Mouse (Mus musculus) ES-Bruce4 (cell line): Measurements from ENCODE around the gene Dppa2. TPM values are rescaled to one million over a fixed set of nuclear protein-coding genes. Genes with fewer than 3 reads are reported as not detected.
A peak's percentile ranks its signal among the peaks of the same experiment; 100 is the strongest.

Source experiments
- H3K27ac ChIP-seq: 2 replicates; pipeline ENCODE4 v1.5.1; 2012; ENCODE audit warnings: low read length, inconsistent platforms; ENCODE audit not compliant: insufficient read depth
- H3K27me3 ChIP-seq: 2 replicates; pipeline ENCODE4 v1.6.1; 2012; ENCODE audit warnings: mild to moderate bottlenecking, low read length, inconsistent platforms; ENCODE audit not compliant: control insufficient read depth, poor library complexity, insufficient read depth, severe bottlenecking
- H3K36me3 ChIP-seq: 2 replicates; pipeline ENCODE4 v1.6.1; 2012; ENCODE audit warnings: inconsistent platforms, mild to moderate bottlenecking, low read length, moderate library complexity; ENCODE audit not compliant: control insufficient read depth, poor library complexity, insufficient read depth, severe bottlenecking
- H3K4me1 ChIP-seq: one replicate; pipeline ENCODE4 v1.8.1; 2011; ENCODE audit warnings: low read length; ENCODE audit not compliant: control insufficient read depth, insufficient read depth
- H3K4me3 ChIP-seq: 2 replicates; pipeline ENCODE4 v1.5.1; 2011; ENCODE audit warnings: low read depth, mild to moderate bottlenecking, low read length
- H3K9ac ChIP-seq: 2 replicates; pipeline ENCODE4 v1.6.1; 2012; ENCODE audit warnings: low read depth, mild to moderate bottlenecking, inconsistent platforms; ENCODE audit not compliant: poor library complexity, severe bottlenecking
- H3K9me3 ChIP-seq: replicated peaks from 2 replicates; pipeline ENCODE4 v1.6.1; 2012; ENCODE audit warnings: mild to moderate bottlenecking, low read length, inconsistent platforms; ENCODE audit not compliant: control insufficient read depth, poor library complexity, insufficient read depth, severe bottlenecking
- CTCF ChIP-seq: IDR thresholded peaks from one replicate; pipeline ENCODE4 v1.8.1; 2011; ENCODE audit warnings: low read depth, low read length
- EP300 ChIP-seq: IDR thresholded peaks from 2 replicates; pipeline ENCODE4 v1.6.1; 2011; ENCODE audit warnings: low read depth, low read length; ENCODE audit not compliant: insufficient read depth
- POLR2A ChIP-seq: IDR thresholded peaks from one replicate; pipeline ENCODE4 v1.8.1; 2011; ENCODE audit warnings: low read length; ENCODE audit not compliant: insufficient read depth
- polyA plus RNA-seq: library from polyadenylated mRNA; stranded (reverse); fragments of >200 nt; gene quantifications from 2 replicates; pipeline ENCODE4 v1.2.4, GENCODE M21; 2011; ENCODE audit warnings: low read depth; ENCODE audit not compliant: missing spikeins, insufficient read depth, insufficient read length

Dppa2 gene
- polyA plus RNA-seq, 1 experiment: 44.3 TPM

- Histone ChIP-seq H3K4me1 (no peaks in the 10 kb centered on the region), H3K27ac (no peak overlapping the region), H3K36me3 (no peaks in the 10 kb centered on the region), H3K9ac (no peak overlapping the region), H3K4me3 (no peak overlapping the region), H3K9me3 (no peaks in the 10 kb centered on the region), H3K27me3 (no peaks in the 10 kb centered on the region)
- TF ChIP-seq EP300: no peak
- TF ChIP-seq POLR2A: no peak
Measured at GRCm38 (mm10) chr16:48280883-48281282, 22.8 kb upstream of the Dppa2 start.

GRCm38 (mm10) chr16:48282801-48283200 is 20.9 kb upstream of the Dppa2 start:
- Histone ChIP-seq H3K4me1 (no peaks in the 10 kb centered on the region), H3K27ac (peak overlapping the region; percentile 77), H3K27me3 (no peaks in the 10 kb centered on the region)

GRCm38 (mm10) chr16:48283517-48283916 is 20.2 kb upstream of the Dppa2 start, which contains the start of gene Dppa4:
Dppa4 (plus strand) TSS chr16:48283733.
- Histone ChIP-seq H3K27ac (peak within 1 kb of the TSS; percentile 98), H3K9me3 (no peaks in the 10 kb centered on the region), H3K9ac (peak within 1 kb of the TSS; percentile 99), H3K27me3 (no peaks in the 10 kb centered on the region), H3K36me3 (peaks cover 10% of the 10 kb centered on the region), H3K4me3 (peak within 1 kb of the TSS; percentile 86), H3K4me1 (no peaks in the 10 kb centered on the region)
- TF ChIP-seq EP300 (no peak), POLR2A (no peak), CTCF (no peak)

More at GRCm38 (mm10) chr16:48282801-48283200, 20.9 kb upstream of the Dppa2 start:
- no peak overlapping the region for H3K4me3 ChIP-seq
- no peaks in the 10 kb centered on the region for H3K9me3 ChIP-seq
- TF ChIP-seq CTCF (no peak), EP300 (no peak), POLR2A (no peak)
- H3K36me3 ChIP-seq: peaks cover 4% of the 10 kb centered on the region
- peak overlapping the region; percentile 99; the same call in 1 of the 2 replicates for H3K9ac ChIP-seq

DNA sequence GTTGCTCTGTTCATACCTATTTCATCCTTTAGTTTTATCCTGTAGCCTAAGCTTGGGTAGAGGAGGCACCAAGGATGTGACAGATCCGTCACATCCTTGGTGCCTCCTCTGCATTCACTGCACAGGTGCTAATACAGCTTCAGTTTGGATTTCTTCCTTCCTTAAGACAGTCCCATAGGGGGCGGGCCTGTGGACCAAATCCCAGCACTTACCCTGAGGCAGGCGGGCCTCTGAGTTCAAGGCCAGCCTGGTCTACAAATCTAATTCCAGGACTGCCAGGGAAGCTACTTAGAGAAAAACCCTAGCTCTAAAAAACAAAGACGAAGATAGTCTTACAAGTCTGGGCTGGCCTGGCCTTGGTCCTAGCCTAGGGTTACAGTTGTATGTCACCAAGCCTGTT is 18.2 kb upstream of the Dppa2 start:
- Histone ChIP-seq H3K4me3 (no peak overlapping the region), H3K4me1 (no peaks in the 10 kb centered on the region), H3K27me3 (no peaks in the 10 kb centered on the region), H3K36me3 (peaks cover 30% of the 10 kb centered on the region), H3K9me3 (no peaks in the 10 kb centered on the region), H3K27ac (no peak overlapping the region; the same call in 1 of the 2 replicates), H3K9ac (peak overlapping the region; percentile 30; the same call in 1 of the 2 replicates)
- TF ChIP-seq POLR2A (no peak), CTCF (no peak), EP300 (no peak)

- TF ChIP-seq CTCF (no peak), POLR2A (no peak), EP300 (0 out of 2 replicates have a peak, but pooled peaks have one; percentile 8)
- Histone ChIP-seq H3K4me1 (peaks cover 2% of the 10 kb centered on the region), H3K36me3 (peaks cover 47% of the 10 kb centered on the region), H3K27me3 (no peaks in the 10 kb centered on the region), H3K27ac (peak overlapping the region; percentile 81), H3K4me3 (no peak overlapping the region), H3K9ac (no peak overlapping the region), H3K9me3 (no peaks in the 10 kb centered on the region)
Measured at GRCm38 (mm10) chr16:48297384-48298136, 6.1 kb upstream of the Dppa2 start.

DNA sequence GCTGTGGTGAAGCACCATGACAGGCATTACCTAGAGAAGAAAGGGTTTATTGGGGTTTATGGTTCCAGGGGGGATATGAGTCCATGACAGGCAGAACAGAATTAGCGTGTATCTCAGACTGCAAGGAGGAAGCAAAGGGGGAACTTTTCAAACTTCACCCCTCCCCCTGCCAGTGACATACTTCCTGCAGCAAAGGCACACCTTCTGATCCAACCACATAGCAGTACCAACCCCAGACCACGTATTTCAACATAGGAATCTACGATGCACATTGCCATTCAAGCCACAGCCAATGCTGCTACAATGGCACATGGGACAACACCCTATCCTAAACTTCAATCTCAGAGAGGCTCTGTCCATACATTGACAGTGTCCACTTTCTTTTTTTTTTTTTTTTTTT is 3.8 kb upstream of the Dppa2 start:
- no peaks in the 10 kb centered on the region for H3K9me3 ChIP-seq
- H3K27ac ChIP-seq: no peak overlapping the region
- peaks cover 25% of the 10 kb centered on the region for H3K36me3 ChIP-seq
- no peak for TF ChIP-seq POLR2A
- no peak for TF ChIP-seq CTCF
- TF ChIP-seq EP300: no peak
- no peak overlapping the region for H3K4me3 ChIP-seq
- H3K27me3 ChIP-seq: no peaks in the 10 kb centered on the region
- H3K9ac ChIP-seq: no peak overlapping the region
- peaks cover 2% of the 10 kb centered on the region for H3K4me1 ChIP-seq
